Mouse (Mus musculus): ENCODE measurements at regions not wholly inside any gene's neighbourhood (a gene's known extent, or its start where the extent isn't known, plus 50 kb on each side); places are given as distances from the start of the nearest gene placed in this dataset.
A peak's percentile ranks its signal among the peaks of the same experiment; 100 is the strongest.
"Not testable (repeated sequence)": the region's sequence is repeated elsewhere in the genome, so short reads cannot be mapped to it uniquely, and the experiment has no call there.

DNA sequence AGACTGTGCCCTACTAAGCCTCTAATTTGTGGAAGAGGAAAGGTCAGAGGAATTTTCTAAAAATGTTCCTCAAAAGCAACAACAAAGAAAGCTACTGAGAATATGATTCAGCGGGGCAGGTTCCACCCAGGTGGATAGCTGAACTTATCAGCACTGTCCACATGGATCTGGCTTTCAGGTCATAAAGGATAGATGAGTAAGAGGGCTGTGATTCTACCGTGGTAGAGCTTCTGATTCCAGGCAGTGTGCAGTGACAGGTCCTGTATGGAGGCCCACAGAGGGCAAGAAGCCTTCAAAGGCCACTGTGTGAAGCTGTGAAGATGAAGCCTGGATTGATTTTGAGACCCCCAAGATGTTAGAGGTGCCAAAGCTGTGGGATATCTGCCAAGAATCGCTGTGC, 51.8 kb downstream of the Teddm3 start:
- H3K4me3 ChIP-seq (ENCODE audit: low read depth, low read length); H3K9me3 ChIP-seq (replicated peaks; ENCODE audit: control insufficient read depth, low read length); H3K27ac ChIP-seq (replicated peaks; ENCODE audit: low read depth, low read length); ATAC-seq (replicated peaks; ENCODE audit: insufficient number of reproducible peaks, low FRiP score, low TSS enrichment, low read depth); H3K4me2 ChIP-seq (ENCODE audit: low read depth, low read length); H3K9ac ChIP-seq (replicated peaks; ENCODE audit: low read length); DNase-seq (ENCODE audit: low spot score); H3K36me3 ChIP-seq (replicated peaks; ENCODE audit: control insufficient read depth, insufficient read depth, low read depth, low read length); H3K27me3 ChIP-seq (ENCODE audit: control insufficient read depth, insufficient read depth, low read length); H3K4me1 ChIP-seq (ENCODE audit: control insufficient read depth, insufficient read depth, low read length): not testable (repeated sequence)
- WGBS: 70% methylated on average over 3 of the region's 3 CpGs

DNA sequence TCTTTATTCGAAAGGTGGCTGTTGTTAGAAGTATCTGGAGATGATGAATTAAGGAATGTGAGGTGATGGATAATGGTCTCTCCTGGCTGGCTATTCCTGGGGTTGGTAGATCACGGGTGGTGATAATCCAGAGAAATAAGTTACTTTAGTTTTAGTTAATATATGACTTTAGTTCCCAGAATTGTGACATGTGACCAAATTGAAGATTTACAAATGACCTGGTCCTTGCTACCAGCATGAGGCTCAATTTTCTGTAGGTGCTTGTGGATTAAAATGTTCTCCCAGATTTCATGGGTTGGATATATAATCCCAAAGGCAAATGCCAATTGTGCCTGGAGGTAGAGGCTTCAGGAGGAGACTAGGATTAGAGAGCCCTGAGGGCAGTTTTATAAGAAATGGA, 53.7 kb downstream of the Teddm3 start:
- not testable (repeated sequence) for ATAC-seq (replicated peaks; ENCODE audit: insufficient number of reproducible peaks, low FRiP score, low TSS enrichment, low read depth); H3K9me3 ChIP-seq (replicated peaks; ENCODE audit: control insufficient read depth, low read length); H3K27me3 ChIP-seq (ENCODE audit: control insufficient read depth, insufficient read depth, low read length); H3K27ac ChIP-seq (replicated peaks; ENCODE audit: low read depth, low read length); H3K4me3 ChIP-seq (ENCODE audit: low read depth, low read length); H3K9ac ChIP-seq (replicated peaks; ENCODE audit: low read length); DNase-seq (ENCODE audit: low spot score); H3K4me1 ChIP-seq (ENCODE audit: control insufficient read depth, insufficient read depth, low read length); H3K4me2 ChIP-seq (ENCODE audit: low read depth, low read length); H3K36me3 ChIP-seq (replicated peaks; ENCODE audit: control insufficient read depth, insufficient read depth, low read depth, low read length)
- 79% methylated on average over 2 of the region's 2 CpGs for WGBS

DNA sequence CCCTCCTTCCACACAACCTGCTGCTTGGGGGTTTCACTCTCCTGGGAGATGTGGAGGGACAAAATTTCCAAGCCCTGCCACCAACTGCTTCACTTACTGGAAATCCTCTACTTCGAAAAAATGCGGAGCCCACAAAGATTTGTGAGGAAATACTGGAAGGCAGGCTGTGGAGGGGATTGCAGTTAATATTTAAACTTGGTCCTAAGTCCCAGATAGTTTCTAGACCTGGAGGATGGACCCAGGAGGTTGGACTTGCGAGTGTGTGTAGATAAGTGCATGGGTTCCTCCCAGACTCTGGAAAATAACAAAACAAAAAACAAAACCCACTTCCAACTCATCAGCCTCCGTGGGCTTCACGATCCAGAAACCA, 79.0 kb downstream of the Teddm3 start:
- Histone ChIP-seq H3K27ac (replicated peaks; ENCODE audit: low read depth, low read length) (no peak overlapping the region), H3K9me3 (replicated peaks; ENCODE audit: control insufficient read depth, low read length) (no peaks in the 10 kb centered on the region), H3K4me3 (ENCODE audit: low read depth, low read length) (no peak overlapping the region), H3K4me1 (ENCODE audit: control insufficient read depth, insufficient read depth, low read length) (no peaks in the 10 kb centered on the region), H3K4me2 (ENCODE audit: low read depth, low read length) (no peak overlapping the region), H3K36me3 (replicated peaks; ENCODE audit: control insufficient read depth, insufficient read depth, low read depth, low read length) (no peaks in the 10 kb centered on the region), H3K27me3 (ENCODE audit: control insufficient read depth, insufficient read depth, low read length) (no peaks in the 10 kb centered on the region), H3K9ac (replicated peaks; ENCODE audit: low read length) (no peak overlapping the region)
- DNase-seq (ENCODE audit: low spot score) (no peak), ATAC-seq (replicated peaks; ENCODE audit: insufficient number of reproducible peaks, low FRiP score, low TSS enrichment, low read depth) (no peak)
- 60% methylated on average over 5 of the region's 5 CpGs for WGBS

DNA sequence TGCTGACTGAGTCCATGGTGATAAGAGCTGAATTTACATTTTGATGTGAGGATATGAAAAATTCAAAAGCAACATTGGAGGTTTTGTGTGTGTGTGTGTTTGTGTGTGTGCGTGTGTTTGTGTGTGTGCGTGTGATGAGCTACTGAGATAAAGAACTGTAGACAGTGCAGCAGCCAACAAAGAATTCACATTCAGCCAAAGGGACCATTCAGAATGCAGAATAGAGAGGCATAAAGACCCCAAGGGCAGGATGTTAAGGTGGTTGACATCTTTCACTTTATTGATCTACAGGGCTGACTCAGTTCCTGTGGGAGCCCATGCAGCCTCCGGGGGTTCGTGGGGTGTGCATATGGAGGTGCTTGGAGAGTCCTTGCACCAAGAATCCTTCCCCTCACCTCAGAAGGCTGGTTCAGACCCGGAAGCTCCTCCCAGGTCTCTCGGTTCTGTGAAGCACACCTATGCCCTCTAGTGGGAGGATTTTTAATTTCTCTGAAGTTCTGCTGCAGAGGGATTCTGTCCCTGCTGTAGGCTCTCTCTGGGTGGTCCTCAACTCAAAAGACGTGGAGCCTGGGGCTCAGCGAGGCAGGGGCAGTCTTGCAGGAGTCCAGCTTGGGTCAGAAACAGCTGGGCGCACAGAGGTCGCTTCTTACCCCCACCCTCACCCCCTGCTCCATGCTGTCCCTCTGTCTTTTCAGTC, 79.6 kb downstream of the Teddm3 start:
- 31% methylated on average over 8 of the region's 10 CpGs for WGBS
- peak; percentile 59; the same call in 1 of the 2 replicates for ATAC-seq (replicated peaks; ENCODE audit: insufficient number of reproducible peaks, low FRiP score, low TSS enrichment, low read depth)
- H3K36me3 ChIP-seq (replicated peaks; ENCODE audit: control insufficient read depth, insufficient read depth, low read depth, low read length); H3K4me1 ChIP-seq (ENCODE audit: control insufficient read depth, insufficient read depth, low read length); H3K4me2 ChIP-seq (ENCODE audit: low read depth, low read length); H3K9ac ChIP-seq (replicated peaks; ENCODE audit: low read length); H3K4me3 ChIP-seq (ENCODE audit: low read depth, low read length); H3K27ac ChIP-seq (replicated peaks; ENCODE audit: low read depth, low read length); H3K9me3 ChIP-seq (replicated peaks; ENCODE audit: control insufficient read depth, low read length); H3K27me3 ChIP-seq (ENCODE audit: control insufficient read depth, insufficient read depth, low read length): not testable (repeated sequence)
- peak; percentile 5 for DNase-seq (ENCODE audit: low spot score)

DNA sequence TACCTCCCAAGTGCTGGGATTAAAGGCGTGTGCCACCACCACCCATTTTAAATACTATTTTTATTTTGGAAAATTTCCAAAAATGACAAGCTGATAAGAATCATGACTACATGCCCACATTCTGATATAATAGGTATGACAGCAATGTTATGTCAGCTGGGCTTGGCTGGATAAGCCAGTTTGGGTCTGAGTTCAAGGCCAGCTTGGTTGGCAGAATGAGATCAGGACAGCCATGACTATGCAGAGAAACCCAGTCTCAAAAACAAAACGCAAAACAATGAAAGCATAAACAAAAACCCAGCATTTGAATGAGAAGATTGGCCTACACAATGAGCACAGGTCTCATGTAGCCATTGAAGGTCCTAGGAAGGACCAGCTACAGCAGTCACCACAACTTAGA, 93.6 kb downstream of the Teddm3 start:
- WGBS: 84% methylated on average over 2 of the region's 2 CpGs
- H3K4me2 ChIP-seq (ENCODE audit: low read depth, low read length): no peak overlapping the region
- H3K27ac ChIP-seq (replicated peaks; ENCODE audit: low read depth, low read length): no peak overlapping the region
- DNase-seq (ENCODE audit: low spot score) (no peak), ATAC-seq (replicated peaks; ENCODE audit: insufficient number of reproducible peaks, low FRiP score, low TSS enrichment, low read depth) (no peak)
- H3K36me3 ChIP-seq (replicated peaks; ENCODE audit: control insufficient read depth, insufficient read depth, low read depth, low read length): no peaks in the 10 kb centered on the region
- H3K4me3 ChIP-seq (ENCODE audit: low read depth, low read length): no peak overlapping the region
- no peak overlapping the region for H3K9ac ChIP-seq (replicated peaks; ENCODE audit: low read length)
- no peaks in the 10 kb centered on the region for H3K27me3 ChIP-seq (ENCODE audit: control insufficient read depth, insufficient read depth, low read length)
- H3K4me1 ChIP-seq (ENCODE audit: control insufficient read depth, insufficient read depth, low read length): no peaks in the 10 kb centered on the region
- H3K9me3 ChIP-seq (replicated peaks; ENCODE audit: control insufficient read depth, low read length): no peaks in the 10 kb centered on the region

DNA sequence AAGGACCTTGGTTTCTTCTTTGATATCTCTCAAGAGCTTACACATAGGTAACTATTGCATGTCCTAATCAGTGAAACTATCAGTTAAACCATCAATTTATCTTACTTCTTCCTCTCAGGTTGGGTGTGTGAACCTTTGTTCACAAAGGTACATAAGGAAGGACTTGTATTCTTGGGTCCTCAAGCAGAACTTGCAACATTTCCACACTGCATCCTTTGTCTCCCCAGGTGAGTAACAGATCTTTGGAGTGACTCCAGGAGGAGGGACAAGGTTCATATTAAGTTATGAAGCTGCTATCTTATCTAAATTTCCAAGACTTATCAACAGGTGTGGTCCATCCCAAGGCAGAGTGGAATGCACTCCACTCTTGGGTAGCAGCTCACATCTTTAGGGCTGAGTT, 99.0 kb downstream of the Teddm3 start:
- Histone ChIP-seq H3K4me2 (ENCODE audit: low read depth, low read length) (no peak overlapping the region), H3K4me1 (ENCODE audit: control insufficient read depth, insufficient read depth, low read length) (no peaks in the 10 kb centered on the region), H3K36me3 (replicated peaks; ENCODE audit: control insufficient read depth, insufficient read depth, low read depth, low read length) (no peaks in the 10 kb centered on the region), H3K9ac (replicated peaks; ENCODE audit: low read length) (no peak overlapping the region), H3K4me3 (ENCODE audit: low read depth, low read length) (no peak overlapping the region), H3K27ac (replicated peaks; ENCODE audit: low read depth, low read length) (no peak overlapping the region), H3K9me3 (replicated peaks; ENCODE audit: control insufficient read depth, low read length) (no peaks in the 10 kb centered on the region), H3K27me3 (ENCODE audit: control insufficient read depth, insufficient read depth, low read length) (no peaks in the 10 kb centered on the region)
- DNase-seq (ENCODE audit: low spot score): no peak
- ATAC-seq (replicated peaks; ENCODE audit: insufficient number of reproducible peaks, low FRiP score, low TSS enrichment, low read depth): no peak

DNA sequence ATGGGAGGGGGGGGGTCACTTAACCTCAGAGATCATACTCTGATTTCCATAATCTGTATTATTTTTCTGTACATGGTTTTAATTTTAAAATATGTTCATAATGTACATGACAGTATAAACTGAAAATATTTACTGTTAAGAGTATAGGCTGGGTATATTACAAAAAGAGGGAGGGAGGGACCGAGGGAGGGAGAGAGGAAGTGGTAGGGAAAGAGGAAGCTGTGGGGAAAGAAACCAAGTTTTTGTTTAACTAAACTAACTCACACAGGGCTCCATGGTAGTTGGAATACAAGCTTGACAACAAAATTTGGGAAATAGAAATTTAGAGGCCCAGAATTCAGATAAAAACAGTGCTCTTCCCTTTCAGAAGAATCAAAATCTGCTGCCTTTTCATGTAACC, 131.7 kb downstream of the Teddm3 start:
- not testable (repeated sequence) for H3K27ac ChIP-seq (replicated peaks; ENCODE audit: low read depth, low read length); H3K36me3 ChIP-seq (replicated peaks; ENCODE audit: control insufficient read depth, insufficient read depth, low read depth, low read length); H3K27me3 ChIP-seq (ENCODE audit: control insufficient read depth, insufficient read depth, low read length); H3K4me3 ChIP-seq (ENCODE audit: low read depth, low read length); ATAC-seq (replicated peaks; ENCODE audit: insufficient number of reproducible peaks, low FRiP score, low TSS enrichment, low read depth); H3K9me3 ChIP-seq (replicated peaks; ENCODE audit: control insufficient read depth, low read length); H3K4me1 ChIP-seq (ENCODE audit: control insufficient read depth, insufficient read depth, low read length); H3K9ac ChIP-seq (replicated peaks; ENCODE audit: low read length); DNase-seq (ENCODE audit: low spot score); H3K4me2 ChIP-seq (ENCODE audit: low read depth, low read length)
- whole genome bisulfite sequencing: 100% methylated on average over 1 of the region's 1 CpGs

DNA sequence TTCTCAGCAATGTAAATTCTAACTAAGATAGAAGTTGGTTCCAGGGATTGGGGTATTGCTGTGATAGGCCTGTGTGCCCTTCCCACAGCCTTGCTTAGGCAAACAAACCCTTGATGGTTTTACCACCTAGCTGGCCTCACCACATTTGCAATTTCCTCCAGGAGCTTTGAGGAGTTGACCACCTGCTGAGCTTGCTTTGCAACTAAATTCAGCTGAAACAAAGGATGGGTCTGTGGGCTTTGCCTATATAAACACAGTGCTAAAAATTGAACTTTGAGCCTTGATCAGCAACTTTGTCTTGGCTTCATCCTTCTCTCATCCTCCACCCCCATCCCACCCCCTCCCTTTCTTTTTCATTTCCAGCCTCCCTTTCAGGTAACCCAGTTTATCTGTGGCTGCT, 148.9 kb downstream of the Teddm3 start:
- H3K9ac ChIP-seq (replicated peaks; ENCODE audit: low read length): no peak overlapping the region
- H3K4me3 ChIP-seq (ENCODE audit: low read depth, low read length): no peak overlapping the region
- no peak for DNase-seq (ENCODE audit: low spot score)
- no peaks in the 10 kb centered on the region for H3K36me3 ChIP-seq (replicated peaks; ENCODE audit: control insufficient read depth, insufficient read depth, low read depth, low read length)
- H3K9me3 ChIP-seq (replicated peaks; ENCODE audit: control insufficient read depth, low read length): no peaks in the 10 kb centered on the region
- no peak overlapping the region for H3K4me2 ChIP-seq (ENCODE audit: low read depth, low read length)
- no peak for ATAC-seq (replicated peaks; ENCODE audit: insufficient number of reproducible peaks, low FRiP score, low TSS enrichment, low read depth)
- no peak overlapping the region for H3K27ac ChIP-seq (replicated peaks; ENCODE audit: low read depth, low read length)
- no peaks in the 10 kb centered on the region for H3K27me3 ChIP-seq (ENCODE audit: control insufficient read depth, insufficient read depth, low read length)
- no peaks in the 10 kb centered on the region for H3K4me1 ChIP-seq (ENCODE audit: control insufficient read depth, insufficient read depth, low read length)
